Mouse (Mus musculus) thymus, postnatal 10 days (tissue): ENCODE results near the gene Macrod2.

Experiments used
- DNase-seq, 2 experiments: peaks; one replicate each; pipeline ENCODE4 v3.0.0; 2021; ENCODE audit warnings: low spot score in 2 of 2

The Macrod2 gene

DNA sequence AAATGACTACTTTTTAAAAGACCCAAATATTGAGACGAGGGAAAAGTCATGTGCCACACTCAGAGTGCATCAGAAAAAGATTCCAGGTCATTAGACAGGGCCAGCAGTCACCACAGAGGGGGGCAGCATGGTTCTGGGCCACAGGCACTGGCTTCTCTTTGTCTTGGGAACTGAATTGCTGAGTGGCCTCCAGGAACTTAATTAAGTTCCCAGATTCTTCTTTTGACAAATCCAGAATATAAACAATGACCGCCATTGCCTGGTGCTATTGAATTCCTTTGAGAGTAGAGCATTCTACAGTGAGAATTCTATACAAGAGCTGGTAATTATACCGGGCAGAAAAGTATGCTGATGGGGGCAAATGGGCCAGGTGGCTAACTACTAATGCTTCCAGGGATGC is 1560.1 kb downstream of the Macrod2 start:
- DNase-seq = no peak

DNA sequence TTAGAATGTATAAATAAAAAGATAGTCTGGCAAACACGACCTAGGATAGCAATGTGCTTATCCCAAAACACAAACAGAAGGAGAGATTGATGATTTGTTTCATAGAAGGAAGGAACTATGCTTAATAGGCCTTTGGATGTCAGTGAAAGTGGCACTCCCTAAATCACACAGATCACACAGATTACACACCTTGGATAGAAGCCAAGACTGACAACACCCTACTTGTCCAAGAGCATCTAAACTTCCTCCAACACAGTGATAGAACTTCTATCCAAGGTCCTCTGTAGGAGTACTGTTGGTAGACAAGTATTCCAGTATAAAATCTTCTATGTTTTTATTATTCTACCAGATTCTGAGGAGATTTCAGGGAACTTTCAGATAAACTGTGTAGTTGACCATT is 1567.8 kb downstream of the Macrod2 start:
- DNase-seq = no peak

- DNase-seq = no peak
Observed at GRCm38 (mm10) chr2:141983664-141984395, 1588.7 kb downstream of the Macrod2 start.

DNA sequence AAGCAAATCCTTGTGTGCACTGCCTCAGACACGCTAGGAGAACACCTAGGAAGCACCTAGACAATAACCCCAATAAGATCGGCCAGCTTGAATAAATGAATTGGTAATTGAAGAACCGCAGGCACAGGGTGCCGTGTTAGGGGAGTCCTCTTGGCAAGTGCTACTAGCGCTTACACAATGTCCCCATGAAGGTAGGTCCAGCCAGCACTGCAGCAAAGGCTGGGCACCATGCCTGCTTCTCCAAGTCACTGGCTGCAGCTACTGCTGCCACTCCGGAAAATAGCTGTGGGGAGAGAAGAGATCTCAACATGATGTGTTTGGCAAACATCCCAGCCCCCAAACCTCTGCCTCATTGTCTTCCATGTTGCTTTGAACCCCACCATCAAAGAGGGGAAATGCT is 1603.8 kb downstream of the Macrod2 start:
- DNase-seq = no peak

GRCm38 (mm10) chr2:142024534-142025155 is 1629.5 kb downstream of the Macrod2 start:
- no peak for DNase-seq

- DNase-seq = no peak
Observed at GRCm38 (mm10) chr2:142026721-142027120, 1631.6 kb downstream of the Macrod2 start.

DNA sequence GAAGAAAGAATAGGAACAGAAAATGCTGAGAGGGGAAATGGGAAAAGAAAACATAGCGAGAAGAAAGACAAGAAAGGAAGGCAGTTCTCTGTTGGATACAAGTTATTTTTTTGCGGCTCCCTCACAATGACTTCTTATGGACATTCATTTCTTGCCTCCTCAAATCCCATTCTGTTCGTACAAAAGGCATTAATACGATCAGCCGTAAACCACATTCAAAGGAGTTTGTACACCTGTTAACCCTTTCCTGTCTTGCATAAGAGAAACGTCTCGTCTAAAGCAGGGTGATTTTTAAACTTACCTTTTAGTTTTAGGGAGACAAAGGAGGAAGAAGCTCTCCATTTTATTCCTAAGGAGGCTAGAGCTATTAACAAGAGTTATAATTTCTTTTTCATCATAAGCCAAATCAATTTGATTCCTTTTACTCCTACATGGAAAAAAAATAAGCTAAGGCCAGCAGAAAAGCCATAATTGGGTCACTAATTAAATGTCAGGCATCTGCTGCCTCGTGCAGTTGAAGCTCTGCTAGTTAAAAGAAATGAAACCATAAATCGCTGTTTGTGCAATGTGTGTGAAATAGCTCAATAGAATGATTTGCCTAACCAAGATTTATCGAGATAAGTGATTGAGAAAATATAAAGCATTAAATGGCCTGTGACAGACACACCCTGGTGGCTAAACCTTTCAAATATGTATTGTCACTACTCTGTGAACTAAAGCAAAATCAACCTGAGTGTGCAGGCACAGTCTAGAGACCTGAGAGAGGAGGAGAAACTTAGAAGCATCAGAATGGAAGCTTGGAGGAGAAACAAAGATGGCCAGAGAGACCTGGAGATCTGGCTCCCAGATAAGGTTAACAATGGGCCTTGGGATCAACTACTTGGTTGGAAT is 1635.9 kb downstream of the Macrod2 start:
- DNase-seq = no peak

DNA sequence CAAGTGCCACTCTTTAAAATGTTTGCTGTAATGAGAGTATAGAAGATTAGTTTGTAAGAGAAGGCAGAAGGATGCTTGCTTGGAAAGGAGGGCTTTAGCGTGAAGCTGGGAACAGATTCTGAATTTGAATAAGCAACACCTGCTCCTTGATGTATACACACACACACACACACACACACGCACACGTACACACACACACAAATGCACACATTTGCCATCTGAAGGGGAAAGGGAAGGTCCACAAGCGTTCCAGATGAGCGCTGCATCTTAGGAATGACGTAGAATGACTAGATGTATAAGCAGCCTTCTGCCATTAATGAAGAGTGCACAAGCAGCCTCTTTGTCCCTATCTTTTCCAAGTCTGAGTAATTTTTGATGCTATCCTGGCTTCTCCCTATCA is 1660.5 kb downstream of the Macrod2 start:
- no peak for DNase-seq

- DNase-seq = no peak
Observed at GRCm38 (mm10) chr2:142057889-142058750, 1663.0 kb downstream of the Macrod2 start.

DNA sequence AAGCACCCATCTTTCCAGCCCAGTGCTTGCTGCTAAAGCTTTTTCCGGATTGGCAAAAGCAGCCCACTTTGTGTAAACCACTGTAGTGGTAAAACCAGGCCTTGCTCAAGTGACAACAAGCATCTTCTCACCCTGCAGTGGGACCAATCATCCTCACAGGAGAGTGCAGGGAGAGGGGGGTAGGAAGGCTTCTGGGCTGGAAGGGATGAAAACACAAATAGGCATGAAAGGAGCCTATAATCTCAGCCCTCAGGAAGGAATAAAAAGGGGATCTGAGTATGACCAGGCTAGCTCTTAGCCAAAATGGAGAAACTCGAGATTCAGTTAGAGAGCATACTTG is 1663.6 kb downstream of the Macrod2 start:
- no peak for DNase-seq

DNA sequence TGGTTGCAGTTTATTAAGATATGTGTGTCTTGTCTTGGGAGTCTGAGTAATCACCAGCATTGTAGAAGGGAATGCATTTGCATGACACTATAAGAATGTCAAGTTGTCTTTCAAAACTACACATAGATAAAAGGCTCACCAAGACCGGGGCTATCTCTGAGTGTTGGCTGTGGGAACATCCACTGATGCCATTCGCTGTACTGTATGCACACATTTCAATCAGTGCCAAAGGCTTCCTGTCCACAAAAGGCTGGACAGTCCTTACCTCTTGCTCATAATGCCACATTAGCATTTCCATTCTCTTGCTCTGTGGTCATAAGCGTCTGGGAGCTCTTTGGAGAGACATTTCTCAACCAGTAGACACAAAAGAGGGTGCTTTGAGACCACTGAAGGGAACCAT is 1713.8 kb downstream of the Macrod2 start:
- DNase-seq = no peak

GRCm38 (mm10) chr2:142116623-142117022 is 1721.5 kb downstream of the Macrod2 start:
- DNase-seq = no peak

DNA sequence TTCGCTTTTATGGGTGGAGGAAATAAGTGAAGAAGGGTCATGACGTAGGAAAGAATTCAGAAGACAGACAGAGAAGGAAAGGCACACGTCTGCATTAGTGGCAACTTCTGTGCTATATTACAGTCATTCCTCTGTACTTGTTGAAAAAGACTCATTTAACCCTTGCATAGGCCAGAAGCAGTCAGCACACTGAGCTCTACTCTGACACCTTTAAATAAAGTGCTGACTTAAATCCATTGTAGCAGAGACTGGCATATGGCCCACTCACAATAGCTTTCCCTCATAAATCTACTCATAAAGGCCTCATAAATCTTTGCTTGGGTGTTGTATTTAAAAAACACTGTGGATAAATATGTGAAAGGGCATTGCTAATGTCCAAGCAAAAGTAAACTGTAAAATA is 1733.0 kb downstream of the Macrod2 start:
- DNase-seq = no peak

DNA sequence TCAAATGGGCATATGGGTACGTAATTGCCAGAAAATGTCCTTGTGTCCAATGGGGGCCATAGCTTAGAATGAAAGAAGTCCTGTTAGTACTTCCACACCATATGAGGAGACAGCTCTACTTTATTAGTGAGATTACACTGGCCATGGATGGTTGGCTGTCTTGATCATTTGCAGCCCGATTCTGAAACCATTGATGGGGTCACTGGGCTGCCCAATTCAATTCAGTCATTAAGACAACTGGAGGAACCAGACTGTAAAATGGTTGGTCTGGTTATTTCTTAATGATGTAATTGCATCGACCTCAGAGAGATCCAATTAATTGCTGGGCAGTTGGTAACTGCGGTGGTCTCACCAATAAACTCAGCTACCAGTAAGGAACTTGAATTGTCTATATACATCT is 1734.1 kb downstream of the Macrod2 start:
- DNase-seq = no peak

GRCm38 (mm10) chr2:142149310-142149709 is 1754.2 kb downstream of the Macrod2 start:
- no peak for DNase-seq

DNA sequence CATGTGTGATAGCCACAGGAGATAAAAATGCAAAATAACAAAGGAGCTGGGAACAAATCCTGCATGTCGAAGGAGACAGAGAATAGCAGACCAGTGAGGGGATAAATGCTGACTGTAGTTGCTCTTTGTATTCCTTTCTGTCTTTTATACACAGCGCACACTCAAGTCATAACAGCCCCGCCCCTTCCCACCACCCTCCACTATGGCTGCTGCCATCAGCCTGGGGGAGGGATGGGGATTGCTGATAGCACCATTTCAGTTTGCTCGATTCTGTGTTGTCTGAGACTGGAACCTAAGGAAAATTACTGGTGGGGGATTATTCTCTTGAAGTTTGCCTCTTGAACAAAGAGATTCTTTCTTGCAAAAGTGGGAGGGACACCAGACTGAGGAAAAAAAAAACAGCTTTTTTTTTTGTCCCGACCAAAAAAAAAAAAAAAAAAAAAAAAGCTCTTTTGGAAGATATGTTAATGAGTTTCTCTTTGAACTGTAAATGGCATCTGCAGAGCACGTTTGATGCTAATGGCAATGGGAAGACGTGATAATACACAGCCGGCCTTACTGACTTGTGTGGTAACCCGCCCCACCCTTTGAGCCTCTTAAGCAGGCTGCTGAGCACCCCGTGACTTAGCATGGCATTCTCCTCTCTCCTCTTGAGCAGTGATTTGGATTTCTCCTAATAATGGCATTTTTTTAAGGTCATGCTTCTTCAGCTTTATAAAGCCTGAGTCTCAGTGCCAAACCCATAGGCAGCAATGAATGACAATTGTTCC is 1768.6 kb downstream of the Macrod2 start:
- DNase-seq = no peak

GRCm38 (mm10) chr2:142169649-142170048 is 1774.5 kb downstream of the Macrod2 start:
- no peak for DNase-seq

DNA sequence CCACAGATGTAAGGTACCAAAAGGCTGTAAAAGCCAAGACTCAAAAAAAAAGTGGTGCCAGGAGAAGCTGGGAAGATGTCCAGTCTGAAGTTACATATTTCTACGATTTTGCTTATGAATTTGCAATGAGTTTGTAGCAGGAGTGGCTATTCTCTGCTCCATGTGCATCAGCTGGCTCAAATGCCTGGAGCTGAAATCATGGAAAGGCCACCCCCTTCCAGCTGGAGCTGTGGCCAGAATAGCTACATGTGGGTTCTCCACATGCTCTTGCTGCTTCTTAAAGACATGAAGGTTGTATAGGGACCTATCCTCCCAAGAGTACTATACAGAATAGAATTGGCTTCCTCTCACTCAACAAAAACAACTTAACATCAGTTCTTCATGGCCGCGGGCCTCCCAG is 1777.6 kb downstream of the Macrod2 start:
- no peak for DNase-seq

DNA sequence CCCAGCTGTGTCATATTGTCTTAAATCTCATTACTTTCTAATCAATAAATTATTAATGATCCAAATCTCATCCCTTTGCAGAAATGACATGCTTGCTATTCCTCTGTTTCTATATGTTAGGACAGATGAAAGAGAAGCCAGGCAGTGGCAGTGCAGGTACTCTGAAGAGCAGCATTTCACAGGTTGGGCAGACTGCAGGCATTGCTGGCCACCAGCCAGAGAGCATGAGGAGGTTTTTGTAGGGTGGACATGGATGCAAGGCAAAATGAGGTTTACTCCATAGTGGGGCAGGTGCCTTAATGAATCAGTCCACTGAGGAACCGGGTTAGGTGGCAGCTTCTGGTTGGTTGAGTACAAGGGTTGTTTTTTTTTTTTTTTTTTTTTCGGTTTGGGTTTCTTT is 1778.9 kb downstream of the Macrod2 start:
- no peak for DNase-seq

DNA sequence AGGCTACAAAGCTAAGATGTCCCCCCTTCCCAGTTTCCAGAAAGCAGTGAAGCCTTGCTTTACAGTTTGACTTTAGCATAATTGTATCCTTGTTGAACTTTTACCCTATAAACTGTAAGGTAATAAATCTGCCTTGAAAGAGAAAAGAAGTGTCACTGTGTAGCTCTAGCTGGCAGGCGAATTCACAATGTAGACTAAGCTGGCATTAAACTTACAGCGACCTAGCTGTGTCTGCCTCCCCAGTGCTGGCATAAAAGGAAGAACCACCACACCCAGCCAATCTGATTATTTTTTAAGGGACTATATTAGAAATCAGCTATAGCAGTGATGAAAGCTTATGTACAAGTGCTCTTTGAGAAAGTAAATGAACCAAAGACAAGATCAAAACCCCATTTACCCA is 1791.8 kb downstream of the Macrod2 start:
- DNase-seq = no peak

- no peak for DNase-seq
Observed at GRCm38 (mm10) chr2:142187428-142187827, 1792.3 kb downstream of the Macrod2 start.
